Mouse (Mus musculus) testis, adult 2 months (tissue): ENCODE results near the gene Zfp512b.

Source experiments
- CTCF ChIP-seq: fragments of 200-500 bp; IDR thresholded peaks from 2 replicates; pipeline ENCODE4 v1.5.1; 2012; ENCODE audit warnings: low read depth, mild to moderate bottlenecking, inconsistent platforms, low read length, moderate library complexity; ENCODE audit not compliant: control insufficient read depth, insufficient read depth, insufficient replicate concordance
- POLR2A ChIP-seq: fragments of 200-500 bp; IDR thresholded peaks from 2 replicates; pipeline ENCODE4 v1.6.1; 2012; ENCODE audit warnings: low read depth, mild to moderate bottlenecking, inconsistent platforms, low read length, moderate library complexity; ENCODE audit not compliant: control insufficient read depth

DNA sequence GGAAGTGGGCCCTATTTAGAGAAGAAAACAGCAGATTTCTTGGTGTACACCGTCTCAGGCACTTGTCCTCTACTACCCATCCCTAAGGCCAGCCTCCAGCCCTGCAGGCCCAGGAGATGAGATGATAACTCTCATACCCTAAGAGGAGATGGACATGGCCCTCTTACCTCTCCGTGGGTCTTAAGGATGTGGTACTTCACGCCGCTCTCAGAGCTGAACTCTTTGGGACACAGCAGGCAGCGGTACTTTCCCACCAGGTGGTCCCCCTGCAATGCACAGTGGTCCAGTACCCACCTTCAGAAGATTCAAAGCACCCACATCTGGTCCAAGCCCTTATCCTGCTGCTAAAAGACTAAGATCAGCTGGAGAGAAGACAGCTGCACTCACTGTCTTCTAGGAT lies 7.1 kb downstream of the Zfp512b start:
- TF ChIP-seq POLR2A: no peak
- TF ChIP-seq CTCF: no peak
